Mouse (Mus musculus) hematopoietic stem cell, adult 5-6 weeks (primary cell): ENCODE data around the gene Camta1. TPM values are rescaled to one million over a fixed set of nuclear protein-coding genes. Genes with fewer than 3 reads are reported as not detected.

Experiments used
- ATAC-seq, 2 experiments: fragments of 125-278 bp in 1 of 2; replicated peaks in 1 of 2; 2 replicates each; pipeline ENCODE4 v1.8.0; 2016 to 2017; ENCODE audit warnings: inconsistent platforms in 2 of 2, mild to moderate bottlenecking in 2 of 2, moderate number of reproducible peaks in 2 of 2, low read depth in 1 of 2, moderate TSS enrichment in 1 of 2; ENCODE audit not compliant: low FRiP score in 2 of 2, poor library complexity in 2 of 2, severe bottlenecking in 2 of 2, insufficient read depth in 1 of 2, low TSS enrichment in 1 of 2
- total RNA-seq: library from RNA; stranded (forward); fragments of 172-1452, 232-1000 nt; gene quantifications from 2 replicates; pipeline ENCODE4 v1.2.3, GENCODE M21; 2017

Camta1 gene
- total RNA-seq, 1 experiment from 2014 or later = 11.6 TPM

DNA sequence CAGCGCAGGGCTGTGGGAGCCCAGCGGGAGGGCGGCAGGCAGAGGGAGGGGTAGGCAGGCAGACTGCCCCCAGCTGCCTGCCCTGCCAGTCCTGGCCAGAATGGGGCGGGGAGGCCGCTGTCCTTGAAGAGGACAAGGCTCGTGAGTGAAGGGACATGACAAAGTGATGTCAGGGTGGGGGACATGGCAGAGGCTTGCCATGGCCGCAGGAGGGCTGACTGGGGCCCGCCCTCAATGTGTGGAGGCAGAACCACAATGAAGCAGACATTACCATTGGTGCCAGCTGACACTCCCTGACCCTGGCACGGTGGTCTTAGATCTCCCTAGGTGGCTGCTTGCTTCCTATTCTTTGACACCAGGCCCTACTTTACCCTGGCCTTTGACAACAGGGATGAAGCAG lies 635.2 kb downstream of the Camta1 start:
- no peak for ATAC-seq

- no peak for ATAC-seq
Measured at GRCm38 (mm10) chr4:151224017-151224416, 637.7 kb downstream of the Camta1 start.

GRCm38 (mm10) chr4:151223263-151223996 lies 638.2 kb downstream of the Camta1 start:
- no peak for ATAC-seq

- no peak for ATAC-seq
Measured at GRCm38 (mm10) chr4:151222635-151223034, 639.0 kb downstream of the Camta1 start.

- ATAC-seq = no peak
Measured at GRCm38 (mm10) chr4:151216553-151217292, 645.0 kb downstream of the Camta1 start.

DNA sequence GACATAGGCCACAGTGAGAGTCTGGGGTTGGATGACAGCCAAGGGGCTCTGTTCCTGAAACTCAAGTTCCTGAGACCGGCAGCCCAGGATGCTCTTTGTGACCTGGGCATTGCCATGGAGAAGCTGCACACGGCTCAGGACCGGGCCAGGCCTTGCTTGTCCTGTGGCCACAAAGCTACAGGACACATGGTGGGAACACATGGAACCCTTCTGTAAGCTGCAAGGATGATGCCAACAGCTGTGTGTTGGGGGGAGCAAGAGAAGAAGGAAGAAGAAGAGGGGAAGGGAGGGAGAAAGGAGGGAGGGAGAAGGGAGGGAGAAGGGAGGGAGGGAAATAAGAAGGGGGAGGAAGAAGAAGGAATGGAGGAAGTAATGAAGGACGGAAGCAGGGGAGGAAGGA lies 645.8 kb downstream of the Camta1 start:
- ATAC-seq = no peak

GRCm38 (mm10) chr4:151215179-151215578 lies 646.5 kb downstream of the Camta1 start:
- ATAC-seq = no peak

DNA sequence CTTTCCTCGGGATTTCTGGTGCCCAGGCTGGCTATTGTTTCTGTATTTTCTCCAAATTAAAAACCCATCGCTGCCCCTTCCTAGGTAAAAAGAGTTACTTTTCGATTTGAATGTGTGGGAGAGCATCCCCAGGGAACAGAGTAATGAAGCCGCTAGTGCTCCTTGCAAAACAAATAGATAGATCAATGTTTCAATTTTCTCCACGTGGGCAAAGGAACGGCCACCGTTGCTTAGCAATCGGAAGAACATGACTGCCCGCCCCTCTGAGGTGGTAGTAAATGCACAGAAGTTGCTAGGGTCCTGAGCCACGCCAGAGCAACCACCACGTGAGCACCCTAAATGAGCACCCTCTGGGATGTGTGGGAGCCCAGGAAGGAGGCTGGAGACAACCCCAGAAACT lies 648.2 kb downstream of the Camta1 start:
- ATAC-seq = no peak

GRCm38 (mm10) chr4:151211992-151212391 lies 649.7 kb downstream of the Camta1 start:
- ATAC-seq = no peak

- ATAC-seq = no peak
Measured at GRCm38 (mm10) chr4:151207566-151207965, 654.1 kb downstream of the Camta1 start.

- no peak for ATAC-seq
Measured at GRCm38 (mm10) chr4:151202891-151203290, 658.8 kb downstream of the Camta1 start.

- ATAC-seq = no peak
Measured at GRCm38 (mm10) chr4:151200316-151200715, 661.4 kb downstream of the Camta1 start.

DNA sequence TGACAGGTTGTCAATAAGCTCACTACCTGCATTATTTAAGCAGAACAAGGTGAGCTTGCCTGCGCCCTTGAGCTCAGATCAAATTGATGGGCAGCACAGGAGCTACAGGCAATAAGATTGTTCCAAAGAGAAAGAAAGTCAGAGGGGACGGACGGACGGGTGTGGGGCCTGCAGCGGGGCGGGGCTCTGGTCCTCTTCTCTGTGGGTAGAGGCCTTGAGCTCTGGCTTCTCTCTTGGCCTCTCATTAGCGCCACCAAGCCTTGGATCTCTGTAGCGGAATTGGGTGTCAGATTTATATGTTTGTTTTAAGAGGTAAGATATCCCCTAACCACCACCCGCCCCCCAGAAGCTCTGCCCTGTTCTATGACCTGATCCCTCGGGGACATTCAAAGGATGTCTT lies 666.5 kb downstream of the Camta1 start:
- ATAC-seq = no peak

- ATAC-seq = no peak
Measured at GRCm38 (mm10) chr4:151194715-151195097, 667.0 kb downstream of the Camta1 start.

DNA sequence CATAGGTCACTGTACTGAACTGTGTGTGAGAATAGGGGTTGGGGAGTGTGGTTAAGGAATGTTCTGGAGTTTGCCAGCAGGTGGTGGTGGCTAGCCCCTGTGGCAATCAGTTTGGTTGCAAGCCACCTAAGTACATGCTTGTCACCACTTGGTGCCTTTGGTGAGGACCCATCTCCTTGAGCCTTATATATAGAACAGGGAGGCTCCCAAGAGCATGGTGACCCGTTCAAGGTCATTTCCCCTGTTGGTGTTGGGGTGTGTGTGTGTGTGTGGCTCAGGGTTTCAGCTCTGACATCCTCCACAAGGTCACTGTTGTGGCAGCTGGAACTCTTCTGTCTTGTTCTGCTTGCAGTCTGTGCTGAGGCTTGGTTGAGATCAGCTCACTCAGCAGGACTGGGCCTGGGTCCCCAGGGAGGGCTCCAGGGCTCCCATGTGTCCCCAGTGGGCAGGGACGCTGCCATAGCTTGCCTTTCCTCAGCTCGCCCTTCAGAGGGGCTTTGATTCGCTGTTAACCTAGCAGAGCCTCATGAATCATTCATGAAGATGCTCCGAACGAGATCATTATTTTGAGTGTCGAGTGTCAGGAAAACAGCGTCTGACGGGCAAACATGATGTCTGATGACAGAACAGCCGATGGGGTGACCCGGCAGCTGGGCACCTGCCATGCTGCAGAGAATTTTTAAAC lies 667.5 kb downstream of the Camta1 start:
- no peak for ATAC-seq

DNA sequence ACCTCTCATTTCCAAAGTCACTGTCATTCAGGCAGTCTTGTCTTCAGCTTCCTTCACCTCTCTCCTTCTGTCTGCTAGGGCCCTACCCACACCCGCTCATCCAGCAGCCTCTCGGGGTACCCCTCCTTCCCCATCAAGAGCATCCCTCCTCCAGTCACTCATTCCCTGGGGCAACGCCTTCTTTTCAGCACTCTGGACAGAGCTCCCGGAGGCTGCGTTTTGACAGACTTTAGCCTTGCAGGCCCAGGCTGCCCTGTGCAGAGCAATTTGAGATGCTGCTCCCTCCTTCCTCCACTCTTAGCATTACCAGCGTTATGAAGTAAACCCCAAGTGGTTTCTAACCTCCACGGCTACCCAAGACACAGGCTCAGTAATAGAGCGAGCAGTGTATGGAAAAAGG lies 675.2 kb downstream of the Camta1 start:
- ATAC-seq = peak; percentile 49 to 77; a peak in 3 of 4 replicates

GRCm38 (mm10) chr4:151185750-151186149 lies 675.9 kb downstream of the Camta1 start:
- ATAC-seq = no peak

DNA sequence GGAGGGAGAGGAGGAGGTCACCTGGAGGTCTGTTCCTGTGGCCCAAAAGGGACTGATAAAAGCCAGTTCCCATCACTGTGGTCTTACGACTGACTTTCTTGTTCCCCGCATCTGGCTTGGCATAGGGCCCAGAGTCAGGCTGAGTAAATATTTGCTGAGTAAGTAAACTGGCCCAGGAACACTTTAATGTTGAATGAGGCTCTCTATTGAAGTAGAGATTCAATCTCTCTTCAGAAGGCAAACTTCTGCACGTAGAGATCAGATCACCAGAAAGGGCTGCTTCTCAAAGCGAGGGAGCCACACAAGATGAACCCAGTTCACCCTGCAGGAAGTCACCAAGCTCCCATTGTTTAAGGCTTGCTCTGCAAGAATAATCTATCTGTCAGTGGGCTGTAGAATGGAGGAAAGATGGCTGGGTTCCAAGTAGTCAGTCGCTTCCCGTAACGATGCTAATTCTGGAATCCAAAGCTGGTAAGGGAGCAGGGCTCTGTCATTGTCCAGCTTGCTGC lies 681.2 kb downstream of the Camta1 start:
- no peak for ATAC-seq
